Mouse (Mus musculus) kidney, adult 2 months (tissue): ENCODE results near the gene Ttll9. TPM values are rescaled to one million over a fixed set of nuclear protein-coding genes. Genes with fewer than 3 reads are reported as not detected.
A peak's percentile ranks its signal among the peaks of the same experiment; 100 is the strongest.

Experiments
- DNase-seq: peaks from one replicate; pipeline ENCODE4 v3.0.0; 2021
- H3K27ac ChIP-seq: fragments of 200-500 bp; 2 replicates; pipeline ENCODE4 v1.5.1; 2012; ENCODE audit warnings: low read depth, low read length, control low read depth, inconsistent platforms; ENCODE audit not compliant: insufficient read depth
- H3K27me3 ChIP-seq: fragments of 200-500 bp; replicated peaks from 2 replicates; pipeline ENCODE4 v1.6.1; 2012; ENCODE audit warnings: mild to moderate bottlenecking, moderate library complexity, low read length, inconsistent platforms; ENCODE audit not compliant: control insufficient read depth, insufficient read depth
- H3K36me3 ChIP-seq: fragments of 200-500 bp; 2 replicates; pipeline ENCODE4 v1.6.1; 2012; ENCODE audit warnings: mild to moderate bottlenecking, moderate library complexity, low read length, inconsistent platforms; ENCODE audit not compliant: control insufficient read depth, insufficient read depth
- H3K4me1 ChIP-seq: fragments of 200-500 bp; 2 replicates; pipeline ENCODE4 v1.6.1; 2011; ENCODE audit warnings: low read length; ENCODE audit not compliant: control insufficient read depth, insufficient read depth
- H3K4me3 ChIP-seq: fragments of 200-500 bp; 2 replicates; pipeline ENCODE4 v1.5.1; 2011; ENCODE audit warnings: mild to moderate bottlenecking, low read depth, low read length, control low read depth; ENCODE audit not compliant: insufficient read depth
- CTCF ChIP-seq: fragments of 200-500 bp; conservative IDR thresholded peaks from 2 replicates; pipeline ENCODE4 v1.5.1; 2011; ENCODE audit warnings: low read depth, mild to moderate bottlenecking, control low read depth, low read length, moderate library complexity, mixed read lengths; ENCODE audit not compliant: insufficient read depth, insufficient read length
- POLR2A ChIP-seq: fragments of 200-500 bp; IDR thresholded peaks from one replicate; pipeline ENCODE4 v1.6.1; 2011; ENCODE audit warnings: low read depth, low read length, control low read depth
- WGBS: fragments of 180-500 bp; shearing (Covaris S2); methylation state at CpG from one replicate; pipeline ENCODE4 v1.1.7; 2018; 5-methylcytosine and 5-hydroxymethylcytosine counted together
- polyA plus RNA-seq: library from polyadenylated mRNA; depleted of rRNA; stranded (reverse); fragments of >200 nt; gene quantifications from 2 replicates; pipeline ENCODE4 v1.2.3, GENCODE M21; 2012

Ttll9 gene
- polyA plus RNA-seq, 1 experiment: 1.0 TPM

DNA sequence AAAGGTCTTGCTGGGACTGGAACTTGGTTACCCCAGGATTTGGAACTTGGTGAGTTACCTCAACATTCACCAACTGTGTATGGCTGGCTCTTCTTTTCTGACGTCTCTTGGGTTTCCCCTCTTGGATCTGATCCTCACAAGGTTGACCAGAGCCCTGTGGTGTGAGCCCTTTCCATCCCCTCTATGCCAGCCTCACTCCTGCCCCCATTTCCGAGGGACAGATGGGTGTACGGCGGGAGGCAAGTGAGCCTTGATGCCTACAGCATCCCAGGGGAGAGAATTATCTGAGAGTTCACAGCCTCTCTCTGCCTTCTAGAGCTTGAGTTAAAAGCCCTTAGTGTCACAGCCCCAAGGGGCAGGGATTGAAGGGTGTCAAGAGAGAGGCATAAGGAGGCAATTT, 65.2 kb downstream of the Ttll9 start:
- H3K27ac ChIP-seq: no peak overlapping the region
- no peaks in the 10 kb centered on the region for H3K27me3 ChIP-seq
- H3K4me1 ChIP-seq: no peaks in the 10 kb centered on the region
- WGBS: 58% methylated on average over 4 of the region's 4 CpGs
- H3K4me3 ChIP-seq: no peak overlapping the region
- TF ChIP-seq POLR2A (no peak), CTCF (no peak)
- H3K36me3 ChIP-seq: no peaks in the 10 kb centered on the region
- DNase-seq: no peak

DNA sequence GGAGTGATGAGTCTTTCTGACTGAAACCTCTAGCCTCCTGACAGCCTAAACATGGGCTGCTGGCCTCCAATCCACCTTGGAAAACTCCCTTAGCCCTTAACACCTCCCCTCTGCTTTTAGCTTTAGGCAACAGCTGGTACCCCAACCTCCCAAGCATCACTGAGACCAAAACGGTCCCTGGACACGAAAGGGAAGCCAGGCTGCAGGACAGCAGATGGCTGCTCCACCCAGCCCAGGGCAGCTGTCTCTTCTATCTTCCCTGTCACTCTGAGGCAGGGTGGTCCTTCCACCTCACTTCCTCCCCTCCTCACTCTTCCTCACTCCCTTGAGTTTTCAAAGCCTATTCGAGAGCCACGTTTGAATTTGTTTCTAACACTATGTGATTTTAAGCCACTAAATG, 68.1 kb downstream of the Ttll9 start:
- no peaks in the 10 kb centered on the region for H3K4me1 ChIP-seq
- H3K36me3 ChIP-seq: no peaks in the 10 kb centered on the region
- no peak for TF ChIP-seq POLR2A
- no peak for TF ChIP-seq CTCF
- H3K27ac ChIP-seq: no peak overlapping the region
- H3K4me3 ChIP-seq: no peak overlapping the region
- no peak for DNase-seq
- 20% methylated on average over 4 of the region's 4 CpGs for WGBS
- H3K27me3 ChIP-seq: no peaks in the 10 kb centered on the region

DNA sequence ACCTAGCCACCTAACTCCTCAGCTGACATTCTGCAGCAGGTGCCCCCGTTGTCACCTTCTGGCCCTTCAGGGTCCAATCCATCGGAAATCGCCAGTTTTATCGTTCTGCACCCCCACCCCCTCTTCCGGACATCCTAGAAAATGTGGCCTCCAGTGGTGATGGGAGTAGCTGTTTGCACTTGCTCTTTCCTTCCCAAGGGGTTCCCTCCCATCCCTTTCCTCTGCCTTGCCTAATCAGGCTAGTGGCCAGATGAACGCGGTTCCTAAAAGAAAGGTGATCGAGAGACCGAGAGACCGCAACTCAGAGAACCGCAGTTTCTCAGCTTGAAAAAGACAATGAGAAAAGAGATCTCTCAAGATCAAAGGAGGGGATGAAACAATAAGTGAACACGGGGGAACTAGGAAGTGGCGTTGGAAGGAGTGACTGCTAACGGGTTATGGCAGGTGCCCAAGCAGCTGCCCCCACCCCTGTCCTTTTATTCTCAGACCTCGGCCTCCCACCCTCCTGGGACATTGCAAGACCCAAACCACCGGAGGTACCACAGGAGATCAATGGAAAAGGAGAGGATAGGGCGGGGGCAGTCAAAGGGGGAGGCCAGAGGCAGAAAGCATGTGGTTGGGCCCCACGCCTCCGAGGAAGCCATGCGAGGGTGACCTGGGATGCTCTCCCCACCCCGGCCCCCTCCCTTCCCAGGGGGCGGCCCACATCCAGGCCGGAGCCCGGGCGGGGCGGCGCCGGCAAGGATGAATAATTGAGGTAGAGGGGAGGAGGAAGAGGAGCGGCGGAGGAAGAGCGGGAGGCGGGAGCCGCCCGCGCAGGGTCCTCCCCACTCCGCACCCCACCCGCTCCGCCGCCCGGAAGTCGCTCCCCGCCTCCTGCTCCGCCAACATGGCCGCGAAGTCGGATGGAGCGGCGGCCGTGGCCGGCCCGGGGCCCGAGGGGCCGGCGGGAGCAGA, 69.1 kb downstream of the Ttll9 start, which contains the start of gene Xkr7:
Gene Xkr7 (plus strand): TSS at position 727 of the 957 bp plus-strand sequence.
- Histone ChIP-seq H3K27me3 (no peaks in the 10 kb centered on the region), H3K27ac (no peak within 1 kb of the TSS), H3K36me3 (no peaks in the 10 kb centered on the region), H3K4me1 (no peaks in the 10 kb centered on the region), H3K4me3 (no peak within 1 kb of the TSS)
- TF ChIP-seq CTCF: no peak
- TF ChIP-seq POLR2A: no peak
- 3% methylated on average over 54 of the region's 54 CpGs for WGBS
- no peak for DNase-seq

DNA sequence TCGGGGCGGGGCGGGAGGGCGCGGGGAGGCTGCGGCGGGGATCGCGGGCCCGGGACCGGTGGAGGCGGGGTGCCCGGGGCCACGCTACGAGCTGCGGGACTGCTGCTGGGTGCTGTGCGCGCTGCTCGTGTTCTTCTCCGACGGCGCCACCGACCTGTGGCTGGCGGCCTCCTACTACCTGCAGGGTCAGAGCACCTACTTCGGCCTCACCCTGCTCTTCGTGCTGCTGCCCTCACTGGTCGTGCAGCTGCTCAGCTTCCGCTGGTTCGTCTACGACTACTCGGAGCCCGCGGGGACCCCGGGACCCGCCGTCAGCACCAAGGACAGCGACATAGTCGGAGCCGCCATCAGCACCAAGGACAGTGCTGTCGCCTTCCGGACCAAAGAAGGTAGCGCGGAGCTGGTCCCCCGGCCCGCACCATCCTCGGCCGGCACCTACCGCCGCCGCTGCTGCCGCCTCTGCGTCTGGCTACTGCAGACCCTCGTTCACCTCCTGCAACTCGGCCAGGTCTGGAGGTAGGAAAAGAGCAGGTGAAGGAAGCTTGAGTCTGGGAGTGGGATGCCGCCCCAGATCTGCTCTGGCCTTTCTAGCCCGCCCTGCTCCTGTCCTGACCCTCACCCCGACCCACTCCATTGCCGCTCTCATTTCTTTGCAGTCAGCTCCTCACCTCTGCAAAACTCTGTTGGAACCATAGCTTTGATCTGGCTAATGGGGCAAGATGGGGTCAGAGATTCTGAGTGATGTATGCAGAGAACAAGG, 70.0 kb downstream of the Ttll9 start:
- WGBS: 2% methylated on average over 50 of the region's 58 CpGs
- no peaks in the 10 kb centered on the region for H3K36me3 ChIP-seq
- DNase-seq: peak; percentile 60
- H3K27ac ChIP-seq: no peak overlapping the region
- TF ChIP-seq CTCF: no peak
- no peak for TF ChIP-seq POLR2A
- H3K4me1 ChIP-seq: no peaks in the 10 kb centered on the region
- H3K27me3 ChIP-seq: no peaks in the 10 kb centered on the region
- no peak overlapping the region for H3K4me3 ChIP-seq

DNA sequence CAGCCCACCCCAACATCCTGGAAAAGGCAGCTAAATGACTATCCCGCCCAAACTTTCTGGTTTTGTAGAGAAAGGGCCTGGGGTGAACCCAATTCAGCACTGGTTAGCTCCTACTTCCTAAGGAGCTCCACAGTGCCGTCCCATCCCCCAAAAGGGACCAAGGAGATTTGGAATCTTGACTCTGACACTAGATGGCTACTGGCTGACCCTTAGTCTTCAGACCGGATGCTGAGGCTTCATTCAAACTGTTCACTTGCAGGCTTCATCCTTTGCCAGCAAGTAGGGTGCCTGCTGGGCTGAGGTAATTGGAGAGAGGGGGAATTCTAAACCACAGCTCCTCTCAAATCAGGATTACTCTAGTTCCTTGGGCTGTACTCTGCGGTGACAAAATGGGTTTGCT, 70.7 kb downstream of the Ttll9 start:
- 19% methylated on average over 4 of the region's 4 CpGs for WGBS
- Histone ChIP-seq H3K4me3 (no peak overlapping the region), H3K36me3 (no peaks in the 10 kb centered on the region), H3K27ac (no peak overlapping the region), H3K4me1 (no peaks in the 10 kb centered on the region), H3K27me3 (no peaks in the 10 kb centered on the region)
- TF ChIP-seq CTCF (no peak), POLR2A (no peak)
- no peak for DNase-seq

DNA sequence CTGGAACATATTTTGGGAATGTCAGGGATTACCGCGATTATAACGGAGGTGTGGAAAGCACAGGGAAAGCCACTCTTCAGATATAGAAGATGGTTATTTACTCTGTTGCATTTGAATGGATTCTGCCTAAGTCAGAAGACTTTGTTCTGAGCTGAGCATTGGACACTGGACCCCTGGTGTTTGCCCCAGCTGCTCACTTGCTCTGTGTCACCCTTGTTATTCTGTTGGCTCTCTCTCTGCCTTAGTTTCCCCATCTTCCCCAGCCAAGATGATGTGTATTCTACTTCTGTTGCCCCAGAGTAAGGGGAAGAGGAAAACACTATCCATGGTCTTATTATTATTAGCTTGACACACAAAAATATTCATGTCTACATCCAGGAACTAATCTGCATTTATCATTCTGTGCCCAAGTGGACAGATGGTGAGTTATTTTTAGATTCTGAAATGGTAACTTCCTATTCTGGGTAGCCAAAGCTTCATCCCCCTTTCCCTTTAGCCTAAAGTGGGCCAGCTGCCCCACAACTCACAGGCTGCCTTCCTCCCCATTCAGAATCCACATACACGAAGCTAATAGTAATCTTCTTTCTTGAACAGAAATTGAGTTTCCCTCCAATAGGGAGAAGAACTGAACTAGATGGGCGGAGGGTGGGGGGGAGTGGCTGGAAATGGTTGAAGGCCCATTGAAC, 71.4 kb downstream of the Ttll9 start:
- 77% methylated on average over 5 of the region's 5 CpGs for WGBS
- no peak for DNase-seq
- no peaks in the 10 kb centered on the region for H3K27me3 ChIP-seq
- no peak overlapping the region for H3K4me3 ChIP-seq
- H3K27ac ChIP-seq: no peak overlapping the region
- TF ChIP-seq POLR2A (no peak), CTCF (no peak)
- H3K4me1 ChIP-seq: no peaks in the 10 kb centered on the region
- no peaks in the 10 kb centered on the region for H3K36me3 ChIP-seq

DNA sequence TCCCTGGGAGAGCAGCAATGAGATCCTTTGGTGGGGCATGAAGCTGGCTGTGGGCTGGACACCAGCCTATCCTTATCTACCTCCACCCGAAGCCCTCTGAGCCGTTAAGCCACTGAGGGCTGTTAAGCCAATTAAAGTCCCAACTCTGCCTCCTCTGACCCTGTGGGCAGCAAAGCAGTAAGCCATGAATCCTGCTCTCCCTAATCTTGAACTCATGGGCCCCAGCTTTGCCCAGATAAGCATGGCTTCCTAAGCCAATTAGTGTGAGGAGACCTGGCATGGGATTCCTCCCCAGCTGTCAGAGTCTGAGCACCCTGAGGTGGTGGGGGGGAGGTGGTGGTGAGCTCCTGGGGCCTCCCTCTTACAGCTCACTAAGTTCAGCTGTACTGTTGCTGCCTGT, 74.4 kb downstream of the Ttll9 start:
- no peak for TF ChIP-seq CTCF
- TF ChIP-seq POLR2A: no peak
- no peak for DNase-seq
- no peaks in the 10 kb centered on the region for H3K27me3 ChIP-seq
- no peaks in the 10 kb centered on the region for H3K36me3 ChIP-seq
- 17% methylated on average over 2 of the region's 2 CpGs for WGBS
- H3K4me3 ChIP-seq: no peak overlapping the region
- H3K27ac ChIP-seq: no peak overlapping the region
- H3K4me1 ChIP-seq: no peaks in the 10 kb centered on the region
